Mouse (Mus musculus) cerebellum, adult 2 months (tissue): ENCODE measurements at regions not wholly inside any gene's neighbourhood (a gene's known extent, or its start where the extent isn't known, plus 50 kb on each side); places are given as distances from the start of the nearest gene placed in this dataset.

Experiments used
- CTCF ChIP-seq: fragments of 200-500 bp; IDR thresholded peaks from 2 replicates; pipeline ENCODE4 v1.5.1; 2011; ENCODE audit warnings: low read depth, mild to moderate bottlenecking, control low read depth, low read length, moderate library complexity, borderline replicate concordance; ENCODE audit not compliant: insufficient read depth
- POLR2A ChIP-seq: fragments of 200-500 bp; IDR thresholded peaks from 2 replicates; pipeline ENCODE4 v1.6.1; 2011; ENCODE audit warnings: low read length, control low read depth, borderline replicate concordance; ENCODE audit not compliant: insufficient read depth

GRCm38 (mm10) chr9:31710022-31710421 is 203.2 kb downstream of the Barx2 start:
- TF ChIP-seq CTCF = no peak
- TF ChIP-seq POLR2A = no peak
